In genomic region chr8:118850381-118850780, GRCm38 (mm10) we compare ENCODE assay signal across 8 mouse cellular contexts.
DNase-seq lines count a peak whose midpoint lies in the region; ATAC-seq and TF ChIP-seq lines count a peak whose summit lies in the region.
"Had no signal": no experiment of that assay in that cellular context is flagged by ENCODE, and none has a peak within 500 bp of the region (broad histone marks: within the 10 kb centered on the region; RNA-seq: fewer than 3 reads in every experiment).

No protein-coding gene starts in this region.

- H3K4me2 ChIP-seq in lung, embryonic 14.5 days, result no peak overlapping the region
- H3K4me2 ChIP-seq: hindbrain, embryonic 15.5 days had no signal

- TF ChIP-seq CTCF in C2C12 (IDR thresholded peaks at IDR 0.05; ENCODE audit: control insufficient read depth, insufficient read depth, insufficient read length), result peak; percentile 73
- peak; percentile 97 for TF ChIP-seq CTCF in Patski (IDR thresholded peaks at IDR 0.05)
- TF ChIP-seq CTCF in cortical plate, adult 2 months (IDR thresholded peaks at IDR 0.05; ENCODE audit: extremely low read depth, insufficient read depth, low read length), result peak; percentile 98
- peak; percentile 94 for TF ChIP-seq CTCF in lung, embryonic 14.5 days (IDR thresholded peaks at IDR 0.05; ENCODE audit: low read depth)
- peak; percentile 59; the same call in 1 of the 2 replicates for TF ChIP-seq CTCF in small intestine, adult 2 months (IDR thresholded peaks at IDR 0.05; ENCODE audit: extremely low read depth, insufficient read length, insufficient replicate concordance, low read depth, low read length)

- no peak overlapping the region for H3K27ac ChIP-seq in cortical plate, adult 2 months (ENCODE audit: insufficient read depth, low read length)
- H3K27ac ChIP-seq in lung, embryonic 14.5 days (ENCODE audit: low read depth), result no peak overlapping the region
- H3K27ac ChIP-seq in small intestine, adult 2 months (ENCODE audit: insufficient read depth, low read depth, low read length), result no peak overlapping the region
- H3K27ac ChIP-seq: hindbrain, embryonic 15.5 days had no signal

- POLR2A ChIA-PET in Patski (lab: Charles Lee), result interaction anchor here (0.8 kb wide), 1 partner anchor 278 kb away, joined by 3 read pairs; no protein-coding TSS in a partner anchor

- no peaks in the 10 kb centered on the region for H3K79me2 ChIP-seq in C2C12 (ENCODE audit: control insufficient read depth, insufficient read depth)

- H3K36me3 ChIP-seq in C2C12 (ENCODE audit: control insufficient read depth, insufficient read depth), result no peaks in the 10 kb centered on the region
- no peaks in the 10 kb centered on the region for H3K36me3 ChIP-seq in lung, embryonic 14.5 days (ENCODE audit: insufficient read depth)
- H3K36me3 ChIP-seq in small intestine, adult 2 months (ENCODE audit: control insufficient read depth, insufficient read depth, low read length), result no peaks in the 10 kb centered on the region
- H3K36me3 ChIP-seq: hindbrain, embryonic 15.5 days had no signal

- H3K4me1 ChIP-seq in cortical plate, adult 2 months (ENCODE audit: control insufficient read depth, insufficient read depth, low read length), result no peaks in the 10 kb centered on the region
- no peaks in the 10 kb centered on the region for H3K4me1 ChIP-seq in lung, embryonic 14.5 days (ENCODE audit: insufficient read depth)
- no peaks in the 10 kb centered on the region for H3K4me1 ChIP-seq in small intestine, adult 2 months (ENCODE audit: control insufficient read depth, insufficient read depth, insufficient read length, low read length)

- ATAC-seq in Patski, result no peak
- no peak for ATAC-seq in lung, embryonic 14.5 days (ENCODE audit: insufficient read depth)

- H3K9ac ChIP-seq in lung, embryonic 14.5 days, result no peak overlapping the region
- H3K9ac ChIP-seq: hindbrain, embryonic 15.5 days had no signal

- CTCF ChIA-PET in Patski (lab: Charles Lee), result no interaction called here

- no peak overlapping the region for H3ac ChIP-seq in C2C12 (ENCODE audit: control insufficient read depth, insufficient read length, low read depth)

- H3K4me3 ChIP-seq in C2C12 (ENCODE audit: insufficient read depth, poor library complexity, severe bottlenecking), result no peak overlapping the region
- H3K4me3 ChIP-seq in cortical plate, adult 2 months (ENCODE audit: insufficient read depth, low read length), result no peak overlapping the region
- no peak overlapping the region for H3K4me3 ChIP-seq in lung, embryonic 14.5 days (ENCODE audit: low read depth, low read length)
- H3K4me3 ChIP-seq in small intestine, adult 2 months (ENCODE audit: low read depth, low read length), result no peak overlapping the region
- H3K4me3 ChIP-seq: hindbrain, embryonic 15.5 days had no signal

- no peaks in the 10 kb centered on the region for H3K79me3 ChIP-seq in C2C12 (ENCODE audit: low read depth)

- in situ Hi-C loops in Patski (cut with MboI; ENCODE audit: low pct_unique_long_range_greater_than_20kb), result no loop called here

- H3K27me3 ChIP-seq in C2C12 (ENCODE audit: control insufficient read depth, insufficient read depth, insufficient read length) (no peaks in the 10 kb centered on the region), Patski (no peaks in the 10 kb centered on the region)
- H3K27me3 ChIP-seq in lung, embryonic 14.5 days (ENCODE audit: insufficient read depth, low read length), result no peaks in the 10 kb centered on the region
- H3K27me3 ChIP-seq in small intestine, adult 2 months (ENCODE audit: control insufficient read depth, insufficient read depth, low read length), result no peaks in the 10 kb centered on the region
- H3K27me3 ChIP-seq: hindbrain, embryonic 15.5 days had no signal

- WGBS in lung, embryonic 14.5 days, result 21% methylated on average over 6 of the region's 6 CpGs
- 32% methylated on average over 6 of the region's 6 CpGs for WGBS in small intestine, adult 2 months

- no peak for DNase-seq in Patski (ENCODE audit: low read depth, low spot score)
- peak; percentile 42 for DNase-seq in gastrocnemius, postnatal 25 days
- DNase-seq in layer of hippocampus, adult 11-12 months (ENCODE audit: low spot score), result peak; percentile 70
- peak; percentile 84 for DNase-seq in lung, embryonic 14.5 days

- no peak for TF ChIP-seq POLR2A in cortical plate, adult 2 months (IDR thresholded peaks at IDR 0.05; ENCODE audit: extremely low read depth, insufficient read depth, low read length)
- TF ChIP-seq POLR2A in small intestine, adult 2 months (IDR thresholded peaks at IDR 0.05; ENCODE audit: low read depth, low read length), result no peak

- H3K9me3 ChIP-seq in lung, embryonic 14.5 days (ENCODE audit: low read depth, low read length), result no peaks in the 10 kb centered on the region
- H3K9me3 ChIP-seq: hindbrain, embryonic 15.5 days had no signal

TF ChIP-seq in C2C12, 6 proteins besides CTCF, POLR2A, EP300 and RAD21:
- TF ChIP-seq FOSL1 (IDR thresholded peaks at IDR 0.05; ENCODE audit: insufficient read depth, low read length, poor library complexity, severe bottlenecking) (no peak), CEBPB (IDR thresholded peaks at IDR 0.05; ENCODE audit: low read depth) (no peak), MYOG (IDR thresholded peaks at IDR 0.05; ENCODE audit: control insufficient read depth, extremely low read depth, insufficient read length) (no peak), MYOD1 (IDR thresholded peaks at IDR 0.05; ENCODE audit: control insufficient read depth, insufficient read length, low read depth) (no peak), USF1 (IDR thresholded peaks at IDR 0.05; ENCODE audit: low read depth) (no peak), MAX (IDR thresholded peaks at IDR 0.05) (no peak)
